Mouse (Mus musculus): ENCODE measurements at regions not wholly inside any gene's neighbourhood (a gene's known extent, or its start where the extent isn't known, plus 50 kb on each side); places are given as distances from the start of the nearest gene placed in this dataset.

DNA sequence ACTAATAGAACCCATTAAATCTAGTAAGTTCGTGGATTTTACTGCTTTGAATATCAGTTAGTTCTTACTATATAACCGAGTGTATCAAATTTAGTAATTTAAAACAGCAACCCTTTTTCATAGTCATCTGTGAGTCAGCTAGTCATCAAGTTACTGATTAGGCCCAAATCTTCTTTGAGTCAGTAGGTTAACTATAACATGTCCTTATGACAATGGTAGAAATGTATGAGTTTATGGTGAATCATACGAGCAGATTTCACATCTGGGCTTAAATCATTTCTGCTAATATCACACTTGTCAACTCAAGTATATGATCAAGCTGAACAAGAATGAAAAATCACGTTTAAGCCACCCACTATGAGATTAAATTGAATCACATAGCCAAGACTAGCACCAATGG, 226.7 kb upstream of the Arx start:
- TF ChIP-seq CTCF (IDR thresholded peaks at IDR 0.05), result no peak
- no peak for TF ChIP-seq EP300 (IDR thresholded peaks at IDR 0.05)

Data from lung, postnatal 0 days (tissue).